Mouse (Mus musculus) frontal cortex, adult 2 months (tissue): ENCODE measurements around the gene Vars2. TPM values are rescaled to one million over a fixed set of nuclear protein-coding genes. Genes with fewer than 3 reads are reported as not detected.

Experiments
- DNase-seq, 2 experiments: peaks; one replicate each; pipeline ENCODE4 v3.0.0; 2022; ENCODE audit warnings: low spot score in 1 of 2; ENCODE audit errors: extremely low spot score in 1 of 2
- polyA plus RNA-seq: library from polyadenylated mRNA; depleted of rRNA; stranded (reverse); fragments of >200 nt; gene quantifications from 2 replicates; pipeline ENCODE4 v1.2.3, GENCODE M21; 2012; rRNA removed

Gene Vars2
- polyA plus RNA-seq, 1 experiment = 36.7 TPM

DNA sequence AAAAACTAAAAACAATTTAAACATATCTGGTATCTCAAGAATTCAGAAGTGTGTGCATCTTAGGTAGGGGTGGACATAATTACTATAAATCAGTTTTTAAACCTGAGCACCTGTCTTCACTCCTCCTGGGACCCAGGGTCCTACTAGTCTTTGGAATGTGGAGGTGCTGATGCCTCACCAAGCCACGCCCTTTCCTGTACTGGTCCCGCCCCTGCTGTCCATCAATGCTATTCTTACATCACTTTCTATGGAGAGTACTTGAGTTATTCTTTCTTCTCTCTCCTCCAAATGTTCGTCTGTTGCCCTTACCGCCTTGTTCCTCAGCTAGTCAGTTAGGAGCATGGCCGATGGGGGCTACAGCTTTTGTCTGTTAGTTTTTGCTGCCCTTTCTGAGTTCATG, 31.0 kb downstream of the Vars2 start:
- peak in 1 of 2 experiments; percentile 58 for DNase-seq

DNA sequence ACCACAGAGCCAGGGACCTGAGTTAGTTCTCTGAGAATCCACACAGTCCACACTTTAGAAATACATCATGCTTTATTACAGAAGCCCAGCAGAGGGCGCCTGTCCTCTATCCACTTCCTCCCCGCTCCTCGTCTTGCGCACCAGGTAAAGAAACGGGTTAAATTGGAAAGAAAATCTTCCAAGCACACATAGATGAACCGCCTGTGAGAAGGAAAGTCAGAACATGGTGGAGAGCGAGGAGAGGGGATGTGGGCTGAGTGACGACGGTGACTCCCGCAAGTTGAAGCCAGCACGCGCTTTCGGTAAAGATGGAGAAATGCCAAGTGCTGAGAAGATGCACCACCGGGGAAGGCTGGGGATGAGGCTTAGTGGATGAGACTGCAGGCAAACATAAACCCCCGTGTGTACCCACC, 31.7 kb downstream of the Vars2 start:
- DNase-seq = peak; percentile 56 to 89

DNA sequence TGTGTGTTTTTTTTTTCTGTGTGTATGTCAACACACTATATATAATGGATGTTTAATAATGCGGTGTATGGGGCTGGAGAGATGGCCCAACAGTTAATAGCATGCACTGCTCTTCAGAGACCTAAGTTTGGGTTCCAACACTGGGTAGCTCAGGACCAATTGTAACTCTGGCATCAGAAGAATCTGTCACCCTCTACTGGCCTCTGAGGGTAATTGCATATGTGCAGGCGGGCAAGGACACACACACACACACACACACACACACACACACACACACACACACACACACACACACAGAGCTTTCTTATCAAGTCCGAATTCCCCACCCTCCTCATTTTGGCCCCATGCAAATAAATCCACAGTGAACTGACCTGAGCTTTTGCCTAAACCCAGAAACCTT, 32.2 kb downstream of the Vars2 start:
- DNase-seq = peak in 1 of 2 experiments; percentile 33

DNA sequence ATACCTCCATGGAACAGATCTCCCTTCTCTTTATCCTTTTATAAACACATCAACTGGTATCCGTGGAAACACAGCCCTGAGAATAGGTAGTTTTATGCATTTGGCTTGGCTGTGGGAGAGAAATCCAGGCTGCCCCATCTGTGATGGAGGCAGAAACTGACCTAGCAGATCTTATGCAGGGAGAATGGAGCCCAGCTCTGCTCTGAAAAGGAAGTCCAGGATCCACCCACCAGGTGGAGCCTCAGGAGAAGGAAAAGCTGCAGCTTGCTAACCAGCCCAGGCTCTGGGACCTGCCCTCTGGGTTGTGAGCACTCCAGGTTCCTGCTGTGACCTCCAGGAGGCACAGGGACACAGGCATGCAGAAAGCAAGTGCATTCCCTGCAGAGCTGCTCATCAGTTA, 33.4 kb downstream of the Vars2 start:
- peak; percentile 58 to 73 for DNase-seq

DNA sequence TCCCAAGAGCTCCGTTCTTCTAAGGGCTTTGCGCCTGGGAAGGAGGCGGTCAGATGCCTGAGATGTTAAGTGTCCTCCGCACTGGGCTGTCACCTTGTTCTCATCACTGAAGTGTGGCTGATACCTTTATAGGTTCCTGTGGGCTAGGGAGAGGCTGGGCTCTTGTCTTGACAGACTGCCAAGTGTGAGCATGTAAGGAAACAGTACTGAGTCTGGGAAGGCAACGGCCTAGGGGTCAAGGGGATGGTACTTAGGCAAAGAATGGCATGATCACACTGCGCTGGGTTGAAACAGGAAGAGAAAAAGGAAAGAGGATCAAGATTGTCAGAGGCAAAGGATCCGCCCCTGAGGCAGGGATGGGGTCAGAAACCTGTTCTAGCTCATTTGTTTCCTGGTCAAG, 40.9 kb downstream of the Vars2 start, which contains the start of gene Gm9573:
TSS of gene Gm9573 (minus strand) at position 101 of the 400 bp plus-strand sequence.
- DNase-seq = no peak

DNA sequence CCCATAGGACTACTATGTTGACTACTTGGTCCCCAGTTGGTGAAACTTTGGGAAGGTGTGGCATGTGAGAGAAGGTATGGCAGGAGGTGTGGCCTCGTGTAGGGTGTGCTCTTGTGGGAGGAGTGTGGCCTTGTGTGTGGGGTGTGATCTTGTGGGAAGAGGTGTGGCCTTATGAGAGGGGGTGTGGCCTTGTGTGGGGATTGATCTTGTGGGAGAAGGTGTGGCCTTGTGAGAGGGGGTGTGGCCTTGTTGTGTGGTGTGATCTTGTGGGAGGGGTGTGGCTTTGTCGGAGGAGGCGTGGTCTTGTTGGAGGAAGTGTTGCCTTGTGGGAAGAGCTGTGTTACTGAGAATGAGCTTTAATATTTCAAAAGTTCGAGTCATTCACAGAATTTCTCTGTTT, 50.3 kb downstream of the Vars2 start:
- DNase-seq = no peak

Other genes starting within 250 kb of the Vars2 start
- gene H2-Q6, start 242.7 kb downstream of the Vars2 start, polyA plus RNA-seq = 0.88 and 0.99 TPM in 2 replicates
- gene H2-Q7, start 228.4 kb downstream of the Vars2 start, polyA plus RNA-seq = 1.8 and 2.3 TPM in 2 replicates
- 0.10 and 0.11 TPM in 2 replicates for gene H2-Q10, start 197.5 kb downstream of the Vars2 start, polyA plus RNA-seq
- gene Pou5f1, start 161.6 kb downstream of the Vars2 start, polyA plus RNA-seq = 0.10 TPM in 1 of 2 replicates, not detected in the other
- gene Tcf19, start 150.8 kb downstream of the Vars2 start, polyA plus RNA-seq = 7.2 and 7.7 TPM in 2 replicates
- gene Cchcr1, start 150.5 kb downstream of the Vars2 start, polyA plus RNA-seq = 10.7 and 11.6 TPM in 2 replicates
- gene Psors1c2, start 134.4 kb downstream of the Vars2 start, polyA plus RNA-seq = 0.44 and 0.65 TPM in 2 replicates
- gene Cdsn, start 115.5 kb downstream of the Vars2 start, polyA plus RNA-seq = 0.70 and 0.99 TPM in 2 replicates
- not detected in 2 replicates for gene 2300002M23Rik, start 100.1 kb downstream of the Vars2 start, polyA plus RNA-seq
- gene Sfta2, start 66.0 kb downstream of the Vars2 start, polyA plus RNA-seq = not detected in 2 replicates
- 0.06 TPM in 2 replicates for gene Gm9573, start 41.0 kb downstream of the Vars2 start, polyA plus RNA-seq
- gene Mucl3, start 23.9 kb downstream of the Vars2 start, polyA plus RNA-seq = 0.08 TPM in 1 of 2 replicates, not detected in the other
- gene Gtf2h4, start 6.1 kb upstream of the Vars2 start, polyA plus RNA-seq = 26.2 and 26.6 TPM in 2 replicates
- gene Ddr1, start 37.0 kb upstream of the Vars2 start, polyA plus RNA-seq = 46.6 and 46.8 TPM in 2 replicates
- 11.2 and 14.5 TPM in 2 replicates for gene Ier3, start 154.1 kb upstream of the Vars2 start, polyA plus RNA-seq
- 178 and 209 TPM in 2 replicates for gene Flot1, start 155.6 kb upstream of the Vars2 start, polyA plus RNA-seq
- 447 and 519 TPM in 2 replicates for gene Tubb5, start 170.7 kb upstream of the Vars2 start, polyA plus RNA-seq
- 9.9 and 11.0 TPM in 2 replicates for gene Mdc1, start 173.9 kb upstream of the Vars2 start, polyA plus RNA-seq
- gene Nrm, start 193.7 kb upstream of the Vars2 start, polyA plus RNA-seq = 8.8 and 9.0 TPM in 2 replicates
- gene Ppp1r18, start 198.0 kb upstream of the Vars2 start, polyA plus RNA-seq = 12.6 and 13.0 TPM in 2 replicates
- 42.6 and 50.6 TPM in 2 replicates for gene Dhx16, start 212.2 kb upstream of the Vars2 start, polyA plus RNA-seq
- gene 2310061I04Rik, start 229.8 kb upstream of the Vars2 start, polyA plus RNA-seq = 107 and 119 TPM in 2 replicates
- 103 and 109 TPM in 2 replicates for gene Atat1, start 242.5 kb upstream of the Vars2 start, polyA plus RNA-seq
- 54.6 and 55.9 TPM in 2 replicates for gene Mrps18b, start 248.8 kb upstream of the Vars2 start, polyA plus RNA-seq
- gene Ppp1r10, start 248.8 kb upstream of the Vars2 start, polyA plus RNA-seq = 39.2 and 39.3 TPM in 2 replicates